Mouse (Mus musculus) CH12.LX (cell line): ENCODE data around the gene Brd3os. TPM values are rescaled to one million over a fixed set of nuclear protein-coding genes. Genes with fewer than 3 reads are reported as not detected.
A peak's percentile ranks its signal among the peaks of the same experiment; 100 is the strongest.

ENCODE experiments used
- DNase-seq: peaks from one replicate; pipeline ENCODE4 v3.0.0-alpha.2; 2013; ENCODE audit errors: extremely low read depth
- H3K27ac ChIP-seq: 2 replicates; pipeline ENCODE4 v1.5.1; 2012; ENCODE audit warnings: low read depth, mild to moderate bottlenecking, control low read depth, moderate library complexity; ENCODE audit not compliant: insufficient read depth
- H3K27me3 ChIP-seq: replicated peaks from 2 replicates; pipeline ENCODE3; 2012; ENCODE audit warnings: inconsistent platforms
- H3K36me3 ChIP-seq, 2 experiments: replicated peaks in 1 of 2; 2 replicates each; pipeline versions ENCODE3 to v1.6.1; 2012; ENCODE audit warnings: inconsistent platforms in 1 of 2, low read length in 1 of 2, mild to moderate bottlenecking in 1 of 2, mixed read lengths in 1 of 2, moderate library complexity in 1 of 2; ENCODE audit not compliant: control insufficient read depth in 1 of 2, insufficient read depth in 1 of 2
- H3K4me1 ChIP-seq, 2 experiments: 2 replicates each; pipeline ENCODE4 v1.6.1; 2012; ENCODE audit warnings: inconsistent platforms in 1 of 2, moderate library complexity in 1 of 2; ENCODE audit not compliant: insufficient read depth in 2 of 2, control insufficient read depth in 1 of 2
- H3K4me2 ChIP-seq: 2 replicates; pipeline ENCODE4 v1.6.1; 2012; ENCODE audit warnings: low read depth, mild to moderate bottlenecking, control low read depth; ENCODE audit not compliant: poor library complexity, insufficient read depth, severe bottlenecking
- H3K4me3 ChIP-seq, 3 experiments: fragments of 150-350 bp in 1 of 3; sonication (generic) in 1 of 3; replicated peaks in 1 of 3; 2 replicates each; pipeline versions ENCODE3 to v1.5.1; 2011 to 2012; ENCODE audit warnings: low read depth in 2 of 3, low read length in 2 of 3, mild to moderate bottlenecking in 2 of 3, moderate library complexity in 2 of 3, control low read depth in 1 of 3, improper control_type of control experiment in 1 of 3, inconsistent platforms in 1 of 3, mixed read lengths in 1 of 3; ENCODE audit not compliant: poor library complexity in 1 of 3
- H3K79me2 ChIP-seq: replicated peaks from 2 replicates; pipeline ENCODE4 v1.6.1; 2012; ENCODE audit warnings: mild to moderate bottlenecking, moderate library complexity; ENCODE audit not compliant: control insufficient read depth, poor library complexity, insufficient read depth, severe bottlenecking; ENCODE audit errors: extremely low read depth
- H3K9ac ChIP-seq: 2 replicates; pipeline ENCODE4 v1.6.1; 2012; ENCODE audit warnings: low read depth, mild to moderate bottlenecking, control low read depth, moderate library complexity; ENCODE audit not compliant: insufficient read depth
- H3K9me3 ChIP-seq: replicated peaks from 2 replicates; pipeline ENCODE3; 2012; ENCODE audit warnings: low read length, inconsistent platforms, mixed read lengths
- BHLHE40 ChIP-seq: IDR thresholded peaks from 2 replicates; pipeline ENCODE4 v1.6.1; 2011; ENCODE audit warnings: mild to moderate bottlenecking, low read depth, low read length, improper control_type of control experiment
- CHD2 ChIP-seq: IDR thresholded peaks from 2 replicates; pipeline ENCODE4 v1.6.1; 2011; ENCODE audit warnings: low read length, improper control_type of control experiment
- CTCF ChIP-seq, 2 experiments: IDR thresholded peaks in 1 of 2; conservative IDR thresholded peaks in 1 of 2; 2 replicates each; pipeline ENCODE4 v1.5.1; 2011 to 2012; ENCODE audit warnings: low read depth in 2 of 2, low read length in 2 of 2, improper control_type of control experiment in 1 of 2, inconsistent platforms in 1 of 2, mild to moderate bottlenecking in 1 of 2, moderate library complexity in 1 of 2
- E2F4 ChIP-seq: IDR thresholded peaks from 2 replicates; pipeline ENCODE4 v1.6.1; 2011; ENCODE audit warnings: low read depth, low read length, improper control_type of control experiment; ENCODE audit not compliant: insufficient replicate concordance
- ELF1 ChIP-seq: IDR thresholded peaks from 2 replicates; pipeline ENCODE4 v1.6.1; 2014; ENCODE audit warnings: low read depth, mild to moderate bottlenecking, inconsistent platforms, low read length, improper control_type of control experiment
- IRF4 ChIP-seq: IDR thresholded peaks from 2 replicates; pipeline ENCODE4 v1.6.1; 2014; ENCODE audit warnings: low read depth, mild to moderate bottlenecking, inconsistent platforms, low read length, improper control_type of control experiment
- JUN ChIP-seq: IDR thresholded peaks from 2 replicates; pipeline ENCODE4 v1.6.1; 2011; ENCODE audit warnings: low read depth, mild to moderate bottlenecking, low read length, improper control_type of control experiment, moderate library complexity; ENCODE audit not compliant: insufficient read depth
- JUND ChIP-seq: conservative IDR thresholded peaks from 2 replicates; pipeline ENCODE4 v1.6.1; 2011; ENCODE audit warnings: low read depth, low read length, improper control_type of control experiment
- KAT2A ChIP-seq: IDR thresholded peaks from 2 replicates; pipeline ENCODE4 v1.6.1; 2012; ENCODE audit warnings: low read length, improper control_type of control experiment, inconsistent platforms; ENCODE audit not compliant: insufficient replicate concordance
- MAX ChIP-seq: IDR thresholded peaks from 2 replicates; pipeline ENCODE4 v1.6.1; 2011; ENCODE audit warnings: low read length, improper control_type of control experiment
- MEF2A ChIP-seq: IDR thresholded peaks from 2 replicates; pipeline ENCODE4 v1.6.1; 2014; ENCODE audit warnings: low read depth, mild to moderate bottlenecking, inconsistent platforms, low read length, improper control_type of control experiment, borderline replicate concordance
- MXI1 ChIP-seq: IDR thresholded peaks from 2 replicates; pipeline ENCODE4 v1.6.1; 2011; ENCODE audit warnings: mild to moderate bottlenecking, low read depth, low read length, improper control_type of control experiment
- MYC ChIP-seq: IDR thresholded peaks from 2 replicates; pipeline ENCODE4 v1.6.1; 2011; ENCODE audit warnings: low read depth, mild to moderate bottlenecking, improper control_type of control experiment, low read length
- NELFE ChIP-seq: IDR thresholded peaks from 2 replicates; pipeline ENCODE4 v1.6.1; 2011; ENCODE audit warnings: low read depth, low read length, improper control_type of control experiment
- NRF1 ChIP-seq: IDR thresholded peaks from 2 replicates; pipeline ENCODE4 v1.6.1; 2014; ENCODE audit warnings: low read depth, mild to moderate bottlenecking, inconsistent platforms, low read length, improper control_type of control experiment, moderate library complexity
- PAX5 ChIP-seq: IDR thresholded peaks from 2 replicates; pipeline ENCODE4 v1.6.1; 2012; ENCODE audit warnings: low read length, inconsistent platforms, mixed read lengths
- RAD21 ChIP-seq: IDR thresholded peaks from 2 replicates; pipeline ENCODE4 v1.6.1; 2011; ENCODE audit warnings: low read depth, mild to moderate bottlenecking, low read length, improper control_type of control experiment, moderate library complexity
- RCOR1 ChIP-seq: conservative IDR thresholded peaks from 2 replicates; pipeline ENCODE4 v1.6.1; 2012; ENCODE audit warnings: low read depth, mild to moderate bottlenecking, inconsistent platforms, low read length, improper control_type of control experiment
- SIN3A ChIP-seq: IDR thresholded peaks from 2 replicates; pipeline ENCODE4 v1.6.1; 2012; ENCODE audit warnings: low read length, improper control_type of control experiment, inconsistent platforms
- SMC3 ChIP-seq: IDR thresholded peaks from 2 replicates; pipeline ENCODE4 v1.6.1; 2011; ENCODE audit warnings: low read depth, low read length, improper control_type of control experiment
- TBP ChIP-seq: conservative IDR thresholded peaks from 2 replicates; pipeline ENCODE4 v1.6.1; 2011; ENCODE audit warnings: low read depth, low read length, improper control_type of control experiment
- TCF12 ChIP-seq: IDR thresholded peaks from 2 replicates; pipeline ENCODE4 v1.6.1; 2014; ENCODE audit warnings: low read depth, mild to moderate bottlenecking, inconsistent platforms, low read length, improper control_type of control experiment
- UBTF ChIP-seq: IDR thresholded peaks from 2 replicates; pipeline ENCODE4 v1.6.1; 2012; ENCODE audit warnings: low read depth, mild to moderate bottlenecking, inconsistent platforms, low read length, improper control_type of control experiment, moderate library complexity
- USF2 ChIP-seq: conservative IDR thresholded peaks from 2 replicates; pipeline ENCODE4 v1.6.1; 2011; ENCODE audit warnings: low read depth, low read length, improper control_type of control experiment
- ZC3H11A ChIP-seq: IDR thresholded peaks from 2 replicates; pipeline ENCODE4 v1.6.1; 2012; ENCODE audit warnings: low read depth, mild to moderate bottlenecking, inconsistent platforms, low read length, improper control_type of control experiment
- ZKSCAN1 ChIP-seq: IDR thresholded peaks from 2 replicates; pipeline ENCODE4 v1.6.1; 2012; ENCODE audit warnings: low read depth, inconsistent platforms, low read length, improper control_type of control experiment, borderline replicate concordance
- ZNF384 ChIP-seq: IDR thresholded peaks from 2 replicates; pipeline ENCODE4 v1.6.1; 2012; ENCODE audit warnings: low read depth, low read length, improper control_type of control experiment, inconsistent platforms
- dilution Hi-C: fragments of 300-500 bp; cut with MboI; formaldehyde crosslinking; loops from 2 replicates; pipeline ENCODE4 v1.14.3; 2020; ENCODE audit warnings: low sequenced_read_pairs; ENCODE audit not compliant: extremely low pct_unique_long_range_greater_than_20kb, extremely low pct_ligation_motif_present
- in situ Hi-C: fragments of 300-500 bp; cut with MboI; formaldehyde crosslinking; loops from 3 replicates; pipeline ENCODE4 v1.14.3; 2019; ENCODE audit warnings: low sequenced_read_pairs, low pct_ligation_motif_present, low pct_unique_long_range_greater_than_20kb, mixed read lengths
- polyA plus RNA-seq: library from polyadenylated mRNA; unstranded; fragments of >175 nt; gene quantifications from 2 replicates; pipeline ENCODE4 v1.2.1, GENCODE M21; 2012; ENCODE audit warnings: low read depth; ENCODE audit not compliant: insufficient read length
- total RNA-seq, 2 experiments: library from RNA; depleted of rRNA; stranded (reverse); fragments of 300-350 nt in 1 of 2; fragments of >200 nt in 1 of 2; gene quantifications; 2 replicates each; pipeline ENCODE4 v1.2.3; 2012 to 2014

The Brd3os gene
- total and polyA plus RNA-seq, 3 experiments: 1.2 to 2.1 (median 1.8) TPM

GRCm38 (mm10) chr2:27426855-27427457, 15.2 kb upstream of the Brd3os start, which contains the start of gene Vav2 (continued):
- TF ChIP-seq RCOR1: no peak
- peak; percentile 51; the same call in 1 of the 2 replicates for TF ChIP-seq MEF2A
- peak; percentile 94 for TF ChIP-seq MYC

GRCm38 (mm10) chr2:27428071-27428470, 14.1 kb upstream of the Brd3os start:
- H3K4me2 ChIP-seq: no peak overlapping the region
- peak; percentile 81 for TF ChIP-seq SIN3A
- no peak for TF ChIP-seq KAT2A
- peak; percentile 99 for TF ChIP-seq RAD21
- no peak for TF ChIP-seq USF2
- peak; percentile 65; the same call in 1 of the 2 replicates for TF ChIP-seq IRF4
- TF ChIP-seq E2F4: no peak
- peak; percentile 100 for TF ChIP-seq SMC3
- peak; percentile 68; the same call in 1 of the 2 replicates for TF ChIP-seq NELFE
- TF ChIP-seq RCOR1: no peak
- no peak for TF ChIP-seq JUND
- no peak for TF ChIP-seq PAX5
- TF ChIP-seq MXI1: no peak
- TF ChIP-seq NRF1: peak; percentile 42; the same call in 1 of the 2 replicates
- peak; percentile 99 for TF ChIP-seq ZC3H11A
- peak; percentile 69; the same call in 1 of the 2 replicates for TF ChIP-seq MYC
- TF ChIP-seq CTCF (conservative IDR thresholded peaks at IDR 0.05 in 1 of 2, IDR thresholded peaks at IDR 0.05 in 1 of 2; ENCODE audit: low read depth in 2 of 2, low read length in 2 of 2): peak; percentile 91 to 98
- TF ChIP-seq JUN: no peak
- TF ChIP-seq ZKSCAN1: no peak
- TF ChIP-seq MAX: 0 out of 2 replicates have a peak, but pooled peaks have one; percentile 18
- no peak for TF ChIP-seq CHD2
- TF ChIP-seq TBP: no peak
- TF ChIP-seq UBTF: no peak
- TF ChIP-seq ZNF384: no peak
- TF ChIP-seq ELF1: no peak; the same call in 1 of the 2 replicates
- peak; percentile 46; the same call in 1 of the 2 replicates for TF ChIP-seq MEF2A
- 0 out of 2 replicates have a peak, but pooled peaks have one; percentile 22 for TF ChIP-seq BHLHE40
- 0 out of 2 replicates have a peak, but pooled peaks have one; percentile 18 for TF ChIP-seq TCF12
- in situ Hi-C loops: loop anchor here (25.0 kb wide), 1 partner anchor 341 kb away; the partner anchor contains the start of gene Adamtsl2
- H3K36me3 ChIP-seq: peaks cover 0 to 8% of the 10 kb centered on the region in 2 experiments
- no peak overlapping the region for H3K4me3 ChIP-seq
- H3K9me3 ChIP-seq: no peaks in the 10 kb centered on the region
- H3K4me1 ChIP-seq: peaks cover 8 to 49% of the 10 kb centered on the region in 2 experiments
- peak; percentile 90 for DNase-seq
- H3K27me3 ChIP-seq: no peaks in the 10 kb centered on the region
- no peak overlapping the region for H3K9ac ChIP-seq
- dilution Hi-C loops: no loop called here
- peaks cover 38% of the 10 kb centered on the region for H3K79me2 ChIP-seq
- no peak overlapping the region for H3K27ac ChIP-seq
